Mouse (Mus musculus) ovary, adult 18-20 months (tissue): ENCODE data around the gene Mesp2.
A peak's percentile ranks its signal among the peaks of the same experiment; 100 is the strongest.

Experiments used
- DNase-seq: peaks from one replicate; pipeline ENCODE4 v3.0.0; 2022; ENCODE audit warnings: low spot score, mixed read lengths

Mesp2 gene

GRCm38 (mm10) chr7:79803887-79804286 lies 6.6 kb upstream of the Mesp2 start:
- peak; percentile 53 for DNase-seq

GRCm38 (mm10) chr7:79808561-79808960 lies 2.0 kb upstream of the Mesp2 start:
- no peak for DNase-seq

DNA sequence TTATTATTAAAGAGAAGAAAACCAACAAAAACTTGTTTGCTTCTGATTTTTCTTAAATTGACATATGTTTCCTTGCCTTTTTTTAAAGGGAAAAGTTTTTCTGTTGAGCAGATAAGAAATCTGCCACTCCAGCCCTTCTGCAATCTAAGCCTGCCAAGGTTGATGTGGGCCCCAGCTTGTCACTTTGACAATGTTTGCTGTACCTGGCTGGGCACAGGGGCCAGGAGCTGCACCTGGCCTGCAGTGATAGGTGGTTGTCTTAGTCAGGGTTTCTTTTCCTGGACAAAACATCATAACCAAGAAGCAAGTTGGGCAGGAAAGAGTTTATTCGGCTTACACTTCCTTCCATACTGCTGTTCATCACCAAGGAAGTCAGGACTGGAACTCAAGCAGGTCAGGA lies 2.9 kb downstream of the Mesp2 start:
- DNase-seq, result no peak

- DNase-seq, result no peak
Observed at GRCm38 (mm10) chr7:79818321-79818720, 7.8 kb downstream of the Mesp2 start.

DNA sequence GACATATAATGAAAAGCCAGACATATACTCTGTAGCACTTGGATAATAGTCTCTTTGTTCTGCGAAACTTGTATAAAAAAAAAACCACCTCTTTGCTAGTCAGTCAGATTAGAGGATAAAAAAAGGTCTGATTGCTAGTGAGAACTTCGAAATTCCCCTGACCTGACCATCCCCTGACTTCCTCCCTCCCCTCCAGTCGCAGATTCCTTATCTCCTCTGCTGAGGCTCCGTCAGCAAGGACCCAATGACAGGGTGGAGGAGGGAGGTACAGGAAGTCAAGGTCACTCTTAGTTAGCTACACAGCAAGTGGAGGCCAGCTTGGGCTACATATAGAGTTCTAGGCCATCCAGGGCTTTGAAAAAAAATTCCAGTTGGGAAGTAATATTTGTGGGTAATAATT lies 9.0 kb downstream of the Mesp2 start:
- DNase-seq, result no peak

- DNase-seq, result no peak
Observed at GRCm38 (mm10) chr7:79819996-79820395, 9.5 kb downstream of the Mesp2 start.

DNA sequence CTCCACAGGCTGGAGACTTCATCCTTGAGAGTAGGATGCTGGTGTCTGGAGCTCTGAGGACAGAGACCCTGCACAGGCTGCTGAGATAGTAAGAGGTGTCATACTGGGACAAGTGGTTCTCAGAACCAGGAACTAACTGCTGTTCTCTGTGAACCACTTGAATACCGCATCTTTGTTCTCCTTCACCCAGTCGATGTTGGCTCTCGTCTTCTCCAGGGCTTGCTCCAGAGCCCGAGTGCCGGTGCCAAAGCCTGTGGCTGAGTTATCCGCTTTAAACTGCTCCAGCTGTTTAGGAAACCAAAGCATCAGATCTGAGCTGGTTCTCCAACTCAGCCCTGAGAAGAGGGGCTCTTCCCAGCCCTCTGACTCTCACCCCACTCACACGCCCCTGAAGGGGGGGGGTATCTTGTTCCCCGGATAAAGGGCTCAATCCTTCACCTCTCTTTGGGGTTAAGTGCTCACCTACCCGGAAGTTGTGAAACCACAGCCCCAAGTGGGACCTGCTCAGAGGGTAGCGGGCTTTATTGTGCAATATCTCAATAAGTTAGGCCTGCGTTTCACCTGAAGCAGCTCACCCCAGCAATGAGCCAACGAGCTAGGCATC lies 11.7 kb downstream of the Mesp2 start:
- DNase-seq, result no peak

GRCm38 (mm10) chr7:79828341-79828740 lies 17.8 kb downstream of the Mesp2 start:
- no peak for DNase-seq

DNA sequence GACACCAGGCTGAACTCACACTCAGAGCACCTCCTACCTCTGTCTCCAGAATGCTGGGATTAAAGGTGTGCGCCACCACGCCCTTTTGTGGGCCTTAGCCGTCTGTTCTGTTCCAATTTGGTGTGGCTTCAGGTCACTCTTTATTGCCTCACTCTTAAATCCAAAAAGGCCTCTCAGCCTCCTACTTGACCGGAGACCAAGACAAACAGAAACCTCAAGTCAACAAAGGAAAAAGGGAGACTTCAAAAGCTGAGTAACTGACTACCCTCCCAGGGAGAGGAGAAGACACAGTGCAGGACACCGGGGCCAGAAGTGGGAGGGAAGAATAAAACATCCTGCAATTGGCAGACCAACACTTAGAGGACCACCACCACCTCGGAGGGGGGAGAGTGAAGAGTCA lies 20.6 kb downstream of the Mesp2 start:
- DNase-seq, result no peak

GRCm38 (mm10) chr7:79831585-79831984 lies 21.1 kb downstream of the Mesp2 start:
- DNase-seq, result no peak

- no peak for DNase-seq
Observed at GRCm38 (mm10) chr7:79832980-79833379, 22.5 kb downstream of the Mesp2 start.

- no peak for DNase-seq
Observed at GRCm38 (mm10) chr7:79835196-79835595, 24.7 kb downstream of the Mesp2 start.

GRCm38 (mm10) chr7:79837247-79837646 lies 26.7 kb downstream of the Mesp2 start:
- no peak for DNase-seq

DNA sequence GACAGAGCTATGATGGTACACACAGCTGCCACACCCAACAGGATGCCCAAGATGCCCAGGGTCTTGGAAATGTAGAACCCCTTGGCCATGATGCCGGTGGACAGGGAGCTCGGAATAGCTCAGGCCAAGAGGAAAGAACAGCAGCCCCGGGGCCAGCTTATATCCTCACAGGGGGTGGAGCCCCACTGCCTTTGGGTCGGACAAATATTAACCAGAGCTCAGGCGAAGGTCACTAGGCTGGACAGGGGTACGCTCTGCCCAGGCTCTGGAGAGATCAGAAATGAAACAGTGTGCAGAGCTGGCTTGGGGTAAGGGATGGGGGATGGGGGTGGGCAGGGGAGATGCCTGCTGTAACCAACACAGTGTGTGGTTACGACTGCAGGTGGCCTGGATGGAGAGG lies 31.6 kb downstream of the Mesp2 start:
- no peak for DNase-seq

DNA sequence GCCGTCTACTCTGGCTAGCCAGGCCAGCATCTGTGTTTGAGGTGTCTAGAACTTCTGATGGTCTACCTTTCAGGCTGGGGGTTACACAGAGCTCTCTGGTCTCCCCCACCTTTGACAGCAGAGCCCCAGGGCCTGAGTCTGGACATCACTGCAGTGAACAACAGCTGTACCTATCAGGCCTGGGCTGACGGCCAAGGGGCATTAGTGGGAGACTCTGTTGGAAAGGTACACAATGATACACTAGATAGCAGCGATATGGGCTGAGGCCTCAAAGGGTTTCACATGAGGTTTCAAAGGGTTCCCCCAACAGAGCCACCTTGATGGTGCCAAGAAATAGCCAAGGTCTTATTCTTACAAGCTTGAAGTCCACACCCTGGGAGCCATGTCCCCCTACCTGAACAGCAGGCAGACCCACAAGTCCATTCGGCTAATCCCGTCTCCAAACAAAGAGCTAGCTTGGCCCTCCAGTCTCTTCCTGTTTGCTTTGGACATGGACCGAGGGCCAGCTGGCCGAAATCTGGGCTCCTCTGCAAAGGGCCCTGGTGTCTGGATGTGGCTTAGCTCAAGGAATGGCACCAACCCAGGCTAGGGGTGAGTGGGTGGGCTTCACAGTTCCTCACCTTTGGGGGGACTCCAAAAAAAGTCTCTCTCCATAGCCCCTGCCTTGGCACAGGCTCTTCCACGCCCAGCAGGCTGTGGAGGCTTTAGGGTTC lies 33.7 kb downstream of the Mesp2 start:
- DNase-seq, result peak; percentile 27

DNA sequence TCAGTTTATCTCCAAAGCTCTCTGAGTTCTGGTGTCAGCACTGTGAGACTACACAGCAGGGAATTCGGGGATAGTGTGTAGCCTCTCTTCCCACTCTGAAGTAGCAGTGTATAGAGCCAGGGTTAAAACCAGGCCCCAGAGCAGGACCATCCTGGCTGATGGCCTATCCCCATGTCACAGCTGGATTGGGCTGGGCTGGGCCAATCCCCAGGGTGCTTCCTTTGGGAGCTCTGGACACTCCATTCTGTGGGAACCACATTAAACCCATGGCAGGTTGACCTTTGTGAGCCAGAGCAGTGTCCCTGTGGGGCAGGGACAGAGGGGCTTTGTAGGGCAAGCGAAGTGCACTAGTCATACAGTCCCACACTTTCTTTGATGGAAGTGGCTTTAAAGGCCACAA lies 35.8 kb downstream of the Mesp2 start:
- DNase-seq, result no peak

GRCm38 (mm10) chr7:79847456-79848451 lies 37.2 kb downstream of the Mesp2 start:
- DNase-seq, result no peak

DNA sequence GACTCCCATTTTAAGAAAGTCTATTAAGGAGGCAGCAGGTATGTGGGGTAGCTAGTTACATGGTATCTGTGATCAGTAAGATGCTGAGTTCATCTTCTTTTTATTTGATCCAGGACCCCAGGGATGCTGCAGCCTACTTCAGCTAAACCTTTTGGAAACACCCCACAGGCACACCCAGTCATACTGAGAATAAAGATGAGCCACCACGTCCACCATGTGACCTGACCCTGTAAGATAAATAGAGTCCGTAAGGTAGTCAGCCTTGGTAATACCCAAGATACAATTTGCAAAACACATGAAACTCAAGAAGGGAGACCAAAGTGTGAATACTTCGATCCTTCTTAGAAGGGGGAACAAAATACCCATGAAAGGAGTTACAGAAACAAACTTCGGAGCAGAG lies 45.8 kb downstream of the Mesp2 start:
- DNase-seq, result no peak

- DNase-seq, result no peak
Observed at GRCm38 (mm10) chr7:79858202-79858934, 47.8 kb downstream of the Mesp2 start.

GRCm38 (mm10) chr7:79858956-79859630 lies 48.6 kb downstream of the Mesp2 start:
- DNase-seq, result no peak

- no peak for DNase-seq
Observed at GRCm38 (mm10) chr7:79860811-79861210, 50.3 kb downstream of the Mesp2 start, which contains the start of gene Anpep. Gene Anpep, minus strand, starts transcription at chr7:79861059.
